Mouse (Mus musculus) T-cell, adult 2 months (primary cell): Measurements from ENCODE around the gene Celf1.

Experiments used
- DNase-seq: peaks from one replicate; pipeline ENCODE4 v3.0.0; 2022; ENCODE audit warnings: low spot score

Gene Celf1

DNA sequence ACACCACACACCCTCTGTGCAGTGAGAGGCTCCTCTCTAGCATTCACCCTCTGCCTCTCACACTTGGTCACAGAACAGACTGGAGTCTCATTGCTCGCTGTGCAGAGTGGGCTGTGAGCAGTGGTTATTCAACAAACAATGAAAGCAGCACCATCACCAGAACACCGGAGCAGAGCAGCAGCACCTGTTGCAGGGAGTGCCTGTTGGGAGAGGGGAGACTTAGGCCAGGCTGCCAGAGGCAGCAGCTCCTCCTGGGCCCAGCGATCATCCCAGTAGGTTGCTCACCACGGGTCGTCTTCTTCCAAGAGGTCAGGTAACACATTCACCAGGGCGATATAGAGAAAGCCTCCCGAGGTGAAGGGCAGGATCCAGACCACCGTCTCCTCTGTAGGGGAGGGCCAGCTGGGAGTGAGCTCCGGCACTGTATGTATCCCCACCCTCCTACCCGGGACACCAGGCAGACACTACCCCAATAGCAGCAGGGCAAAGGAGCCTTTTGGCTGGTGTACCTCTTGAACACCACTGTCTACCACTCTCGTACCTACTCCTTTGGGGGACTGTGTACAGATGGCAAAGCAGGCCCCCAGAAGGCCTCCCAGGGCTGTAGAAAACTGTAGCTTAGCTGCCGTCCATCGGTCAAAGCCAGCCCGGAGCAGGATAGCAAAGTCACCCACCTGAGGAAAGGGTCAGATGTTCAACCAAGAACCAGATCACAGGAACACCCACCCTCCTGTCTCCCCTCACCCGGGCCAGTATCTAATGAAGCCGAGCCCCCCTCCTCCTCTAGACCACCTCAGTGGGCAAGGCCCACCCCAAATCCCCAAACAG, 122.8 kb downstream of the Celf1 start:
- no peak for DNase-seq

- no peak for DNase-seq
Measured at GRCm38 (mm10) chr2:91064211-91064610, 124.0 kb downstream of the Celf1 start.

GRCm38 (mm10) chr2:91065544-91065943, 125.4 kb downstream of the Celf1 start:
- DNase-seq: peak; percentile 45

DNA sequence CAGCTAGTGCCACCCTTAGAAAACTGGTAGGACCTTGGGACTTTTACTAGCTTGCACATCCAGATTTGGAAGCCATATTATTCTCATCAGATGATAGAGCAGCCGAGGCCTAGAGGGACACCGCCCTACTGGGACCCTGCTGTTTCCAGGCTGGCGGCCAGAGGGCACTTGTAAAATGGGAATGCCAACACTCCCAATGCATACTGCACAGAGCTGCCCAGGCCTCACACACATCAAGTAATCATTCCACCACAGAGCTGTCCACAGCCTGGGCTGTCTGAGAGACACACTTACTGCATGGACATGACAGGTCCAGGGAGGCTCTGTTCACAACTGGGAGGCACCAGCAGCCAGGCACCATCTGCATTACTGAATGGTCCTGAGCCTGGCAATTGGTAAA, 126.3 kb downstream of the Celf1 start:
- no peak for DNase-seq

DNA sequence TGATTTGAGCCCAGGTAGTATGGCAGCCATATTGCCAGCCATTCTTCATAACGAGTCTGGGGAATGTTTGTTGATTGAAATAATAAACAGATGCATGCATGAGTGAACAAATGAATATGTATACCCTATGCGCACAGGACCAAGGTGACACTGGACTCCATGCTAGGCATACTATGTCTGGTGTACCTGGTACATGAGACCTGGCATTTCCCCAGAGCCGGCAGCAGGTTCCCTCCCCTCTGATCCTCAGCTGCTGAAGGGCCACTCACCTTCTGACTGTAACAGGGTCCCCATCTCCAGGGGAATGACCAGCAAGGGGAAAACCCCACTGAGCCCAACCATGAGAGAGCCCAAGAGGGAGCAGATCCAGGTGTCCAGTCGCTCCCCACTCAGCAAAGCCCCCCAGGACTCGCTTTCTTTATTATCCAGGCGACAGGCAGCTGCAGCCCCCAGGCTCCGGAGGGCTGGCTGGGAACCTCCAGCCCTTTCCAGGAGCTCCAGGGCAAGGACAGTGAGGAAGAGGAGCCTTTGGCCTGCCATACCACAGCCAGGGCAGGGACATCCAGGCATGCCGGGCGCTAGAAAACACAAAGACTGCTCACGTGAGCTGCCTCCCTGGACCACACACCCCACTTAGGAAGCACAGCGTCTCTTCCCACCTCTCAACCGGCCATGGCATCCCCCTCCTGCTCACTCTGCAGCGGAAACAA, 128.1 kb downstream of the Celf1 start:
- DNase-seq: no peak

- no peak for DNase-seq
Measured at GRCm38 (mm10) chr2:91068872-91069165, 128.6 kb downstream of the Celf1 start.
